Mouse (Mus musculus) adrenal gland, postnatal 36 days (tissue): ENCODE data around the gene Tmx4. TPM values are rescaled to one million over a fixed set of nuclear protein-coding genes. Genes with fewer than 3 reads are reported as not detected.
A peak's percentile ranks its signal among the peaks of the same experiment; 100 is the strongest.

Source experiments
- DNase-seq, 2 experiments: peaks; one replicate each; pipeline ENCODE4 v3.0.0; 2021; ENCODE audit warnings: mixed read lengths in 1 of 2
- total RNA-seq, 2 experiments: library from RNA; stranded (reverse); gene quantifications; 2 replicates each; pipeline ENCODE4 v1.2.3; 2021

The Tmx4 gene
- total RNA-seq, 2 experiments from 2014 or later, result 34.3 to 42.4 TPM

- no peak for DNase-seq
Measured at GRCm38 (mm10) chr2:134554221-134554727, 89.7 kb downstream of the Tmx4 start, which contains the start of gene Hao1. TSS of gene Hao1 (minus strand) at chr2:134554368.

- no peak for DNase-seq
Measured at GRCm38 (mm10) chr2:134552358-134552757, 91.6 kb downstream of the Tmx4 start.

- peak; percentile 66 to 70 for DNase-seq
Measured at GRCm38 (mm10) chr2:134549770-134550169, 94.2 kb downstream of the Tmx4 start.

- peak in 1 of 2 experiments; percentile 7 for DNase-seq
Measured at GRCm38 (mm10) chr2:134545116-134545515, 98.8 kb downstream of the Tmx4 start.

- peak in 1 of 2 experiments; percentile 8 for DNase-seq
Measured at GRCm38 (mm10) chr2:134544321-134545065, 99.5 kb downstream of the Tmx4 start.

Other genes starting within 250 kb of the Tmx4 start
- 1 to 10 TPM in 1 of 2 experiments, under 1 TPM in 1; 0.13 to 1.1 TPM for gene Hao1, start 89.8 kb downstream of the Tmx4 start, total RNA-seq
- gene Plcb1, start 141.9 kb upstream of the Tmx4 start, total RNA-seq, result 10 to 100 TPM; 87.4 to 93.4 TPM